Mouse (Mus musculus): ENCODE results near the gene Ell2.

Gene Ell2

DNA sequence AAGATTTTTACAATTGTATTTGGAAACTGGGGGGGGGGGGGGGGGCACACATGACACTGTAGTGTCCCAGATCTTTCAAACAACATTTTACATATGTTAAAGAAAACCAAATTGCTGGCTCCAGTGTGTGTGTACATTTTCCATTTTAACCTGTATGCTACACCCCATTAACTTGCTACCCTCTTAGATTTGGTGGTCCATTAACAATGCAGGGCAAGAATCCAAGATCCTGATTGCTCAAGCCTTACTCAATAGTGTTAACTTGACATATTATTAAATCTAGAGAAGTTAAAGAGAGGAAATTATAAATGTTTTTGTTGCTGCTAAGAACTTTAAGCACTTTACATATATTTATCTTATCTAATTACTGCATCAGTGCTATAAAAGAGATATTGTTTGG, 24.2 kb downstream of the Ell2 start:
- no peak for DNase-seq (ENCODE audit: extremely low read depth, low read depth)

- DNase-seq (ENCODE audit: extremely low read depth, low read depth): peak; percentile 90
Measured at GRCm38 (mm10) chr13:75733594-75734161, 27.1 kb downstream of the Ell2 start.

DNA sequence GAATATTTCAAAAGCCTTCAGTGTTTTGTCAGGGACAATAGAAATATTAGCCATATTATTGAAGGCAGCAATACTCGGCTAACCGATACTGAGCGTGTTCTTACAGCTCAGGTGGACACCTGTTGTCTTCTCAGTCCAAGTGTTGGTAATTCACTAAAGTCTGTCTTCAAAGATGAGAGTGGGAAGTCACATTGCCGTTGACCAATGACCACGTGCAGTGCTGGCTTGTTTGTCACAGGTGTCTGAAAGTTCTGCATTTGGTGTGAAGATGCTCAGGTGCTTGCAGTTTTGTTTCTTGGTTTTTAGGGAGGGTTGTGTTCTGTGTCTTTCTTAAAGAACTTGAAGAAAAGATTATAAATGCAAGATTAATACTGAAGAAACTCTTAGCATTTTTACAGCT, 27.7 kb downstream of the Ell2 start:
- no peak for DNase-seq (ENCODE audit: extremely low read depth, low read depth)

DNA sequence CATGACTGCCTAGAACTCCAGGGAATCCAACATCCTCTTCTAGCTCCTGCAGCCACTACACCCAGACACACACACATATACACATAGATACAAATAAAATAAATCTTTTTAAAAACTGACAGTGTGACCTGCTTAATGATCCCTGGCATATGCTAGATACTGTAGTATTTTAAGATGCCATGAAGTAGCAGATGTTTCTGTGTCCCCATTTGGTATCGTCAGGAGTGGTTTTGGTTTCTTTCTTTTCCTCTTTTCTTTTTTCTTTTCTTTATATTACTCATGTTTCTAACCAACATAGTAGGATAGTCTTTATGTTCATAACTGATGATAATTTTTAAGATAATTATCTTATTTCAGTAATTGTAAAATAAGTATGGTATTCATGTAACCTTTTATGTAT, 29.0 kb downstream of the Ell2 start:
- DNase-seq (ENCODE audit: extremely low read depth, low read depth): no peak

GRCm38 (mm10) chr13:75737991-75738390, 31.4 kb downstream of the Ell2 start:
- DNase-seq (ENCODE audit: extremely low read depth, low read depth): no peak

DNA sequence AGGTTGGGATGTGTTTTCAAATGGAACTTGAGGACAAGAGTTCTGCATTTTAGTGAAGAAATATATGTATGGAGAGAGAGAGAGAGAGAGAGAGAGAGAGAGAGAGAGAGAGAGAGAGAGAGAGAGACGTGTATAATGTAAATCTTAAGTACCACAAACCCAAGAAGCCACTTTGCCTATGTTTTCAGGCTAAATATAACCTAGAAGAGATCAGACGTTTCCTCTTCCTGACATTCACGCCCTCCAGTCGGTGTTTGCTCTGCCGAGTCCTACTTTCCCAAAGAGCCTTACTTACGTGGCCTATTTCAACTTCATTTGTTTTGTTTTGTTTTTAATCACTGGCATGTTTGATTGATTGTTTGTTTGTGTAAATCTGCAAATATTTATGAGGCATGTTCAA, 32.0 kb downstream of the Ell2 start:
- DNase-seq (ENCODE audit: extremely low read depth, low read depth): no peak

DNA sequence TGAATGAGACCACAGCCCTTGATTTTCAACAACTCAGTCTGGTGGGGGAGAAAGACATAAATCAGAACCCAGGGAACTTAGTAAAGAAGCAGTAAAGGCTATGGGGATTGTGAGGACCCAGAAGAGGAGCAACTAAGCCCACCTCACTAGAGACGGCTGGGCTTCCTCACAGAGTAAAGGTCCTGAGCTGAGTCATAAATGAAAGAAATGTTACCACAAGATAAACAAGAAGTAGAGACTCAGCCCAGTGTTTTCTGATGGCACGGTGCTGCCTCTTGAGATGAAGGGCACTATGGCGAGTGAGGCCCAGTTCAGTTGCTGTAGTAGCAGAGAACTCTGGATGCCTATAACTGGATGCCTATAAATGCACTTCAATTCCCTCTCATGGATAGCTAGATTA, 32.4 kb downstream of the Ell2 start:
- no peak for DNase-seq (ENCODE audit: extremely low read depth, low read depth)

DNA sequence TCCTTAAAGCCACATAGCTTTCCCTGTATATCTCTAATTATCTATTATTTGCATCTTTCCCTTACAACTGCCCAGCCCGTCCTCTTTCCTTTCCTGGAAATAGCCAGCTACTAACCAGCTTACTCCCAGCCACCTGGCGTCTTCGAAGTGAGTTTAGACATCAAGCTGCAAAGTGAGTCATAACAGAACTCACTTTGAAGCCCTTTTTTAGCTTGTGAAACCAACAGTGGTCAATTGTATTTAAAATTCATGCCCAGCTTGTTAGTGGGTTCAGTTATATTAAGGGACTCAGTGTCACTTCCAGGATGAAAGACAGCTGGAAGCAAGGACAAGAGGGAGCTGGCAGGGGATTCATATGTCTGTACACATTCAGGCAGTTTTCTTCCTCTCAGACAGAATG, 33.5 kb downstream of the Ell2 start:
- no peak for DNase-seq (ENCODE audit: extremely low read depth, low read depth)

GRCm38 (mm10) chr13:75741119-75741518, 34.6 kb downstream of the Ell2 start:
- DNase-seq (ENCODE audit: extremely low read depth, low read depth): no peak

GRCm38 (mm10) chr13:75741736-75742729, 35.5 kb downstream of the Ell2 start:
- DNase-seq (ENCODE audit: extremely low read depth, low read depth): no peak

- no peak for DNase-seq (ENCODE audit: extremely low read depth, low read depth)
Measured at GRCm38 (mm10) chr13:75742970-75743369, 36.4 kb downstream of the Ell2 start.

DNA sequence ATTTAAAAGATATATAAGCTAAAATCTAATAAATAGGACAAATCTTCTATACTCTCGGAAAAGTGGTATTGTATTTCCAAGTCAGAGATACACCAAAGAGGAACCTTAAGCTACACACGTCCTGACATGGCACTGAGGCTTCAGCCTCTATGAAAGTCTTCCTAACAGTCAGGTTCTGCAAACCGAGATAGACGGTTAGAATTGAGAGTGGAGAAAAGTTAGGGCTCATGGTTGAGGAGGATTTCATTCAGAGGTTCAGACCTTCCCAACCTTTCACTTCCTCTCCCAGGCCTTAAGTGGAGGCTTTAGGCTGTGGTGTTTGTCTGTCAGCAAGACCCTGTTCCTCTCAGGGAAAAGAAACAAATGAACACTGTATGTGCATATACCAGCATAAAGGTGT, 37.5 kb downstream of the Ell2 start:
- DNase-seq (ENCODE audit: extremely low read depth, low read depth): no peak

- no peak for DNase-seq (ENCODE audit: extremely low read depth, low read depth)
Measured at GRCm38 (mm10) chr13:75745328-75745727, 38.8 kb downstream of the Ell2 start.

DNA sequence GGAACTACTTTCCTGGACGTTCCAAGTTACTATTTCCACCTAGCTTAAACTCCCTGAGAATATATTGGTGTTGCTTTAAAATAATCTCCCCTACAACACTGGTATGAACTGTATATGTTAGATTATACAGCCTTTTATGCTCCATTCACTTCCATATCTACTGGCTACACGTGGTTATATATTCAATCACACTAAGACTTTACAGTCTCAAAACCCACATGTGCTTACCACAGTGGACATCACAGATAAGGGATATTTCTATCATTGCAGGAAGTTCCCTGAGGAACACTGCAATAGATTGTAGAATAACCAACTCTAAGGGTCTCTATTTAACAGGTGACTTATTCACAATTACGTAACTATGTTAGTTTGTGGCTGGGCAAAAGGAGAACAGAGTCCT, 40.7 kb downstream of the Ell2 start:
- peak; percentile 78 for DNase-seq (ENCODE audit: extremely low read depth, low read depth)

GRCm38 (mm10) chr13:75748685-75749084, 42.1 kb downstream of the Ell2 start:
- no peak for DNase-seq (ENCODE audit: extremely low read depth, low read depth)

- no peak for DNase-seq (ENCODE audit: extremely low read depth, low read depth)
Measured at GRCm38 (mm10) chr13:75750785-75751184, 44.2 kb downstream of the Ell2 start.

- DNase-seq (ENCODE audit: extremely low read depth, low read depth): no peak
Measured at GRCm38 (mm10) chr13:75752216-75752938, 45.8 kb downstream of the Ell2 start.

GRCm38 (mm10) chr13:75754398-75754797, 47.8 kb downstream of the Ell2 start:
- no peak for DNase-seq (ENCODE audit: extremely low read depth, low read depth)

- DNase-seq (ENCODE audit: extremely low read depth, low read depth): no peak
Measured at GRCm38 (mm10) chr13:75760859-75761548, 54.4 kb downstream of the Ell2 start.

- no peak for DNase-seq (ENCODE audit: extremely low read depth, low read depth)
Measured at GRCm38 (mm10) chr13:75762759-75763158, 56.2 kb downstream of the Ell2 start.

DNA sequence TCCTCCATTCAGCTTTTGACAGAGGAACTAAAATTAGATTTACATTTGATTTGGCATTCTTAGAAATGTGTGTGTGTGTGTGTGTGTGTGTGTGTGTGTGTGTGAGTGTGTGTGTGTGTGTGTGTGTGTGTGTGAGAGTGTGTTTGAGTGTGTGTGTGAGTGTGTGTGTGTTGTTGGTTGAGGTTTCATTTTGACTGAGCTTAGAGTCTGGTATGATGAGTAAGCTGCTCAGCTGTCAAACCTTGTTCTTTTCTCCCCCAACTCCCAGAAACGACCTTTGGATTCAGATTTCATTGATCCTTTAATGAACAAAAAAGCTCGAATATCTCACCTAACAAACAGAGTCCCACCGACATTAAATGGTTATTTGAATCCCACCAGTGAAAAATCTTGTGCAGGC, 56.7 kb downstream of the Ell2 start:
- no peak for DNase-seq (ENCODE audit: extremely low read depth, low read depth)

- no peak for DNase-seq (ENCODE audit: extremely low read depth, low read depth)
Measured at GRCm38 (mm10) chr13:75765742-75766141, 59.2 kb downstream of the Ell2 start.
